Comparison of ENCODE assay signal across 17 mouse cellular contexts in the genomic region with DNA sequence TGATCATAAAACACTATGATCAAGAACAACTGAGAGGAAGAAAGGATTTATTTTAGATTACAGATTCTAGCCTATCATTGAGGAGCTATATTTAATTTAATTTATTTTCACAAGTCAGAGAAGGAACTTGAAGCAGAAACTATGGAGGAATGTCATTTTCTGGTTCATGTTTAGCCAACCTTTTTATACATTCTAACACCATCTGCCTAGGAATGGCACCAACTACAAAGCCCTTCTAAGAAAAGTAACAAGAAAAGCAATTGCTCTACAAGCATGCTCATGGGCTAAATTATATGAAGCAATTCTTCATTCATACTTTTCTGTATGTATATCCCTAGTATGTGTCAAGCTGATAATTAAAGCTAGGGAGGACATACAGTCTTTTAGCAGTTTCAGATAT.
"Had no signal": no experiment of that assay in that cellular context is flagged by ENCODE, and none has a peak within 500 bp of the region (broad histone marks: within the 10 kb centered on the region; RNA-seq: fewer than 3 reads in every experiment).

No protein-coding gene starts in this region.

- ATAC-seq: hindbrain, postnatal 0 days; intestine, embryonic 16.5 days; liver, embryonic 12.5 days had no signal

- DNase-seq: gastrocnemius, adult 2 months; gastrocnemius, postnatal 10 days; gastrocnemius, postnatal 25 days; heart, adult 18-20 months; heart, postnatal 10 days; heart, postnatal 36 days; kidney, adult 11 months; kidney, adult 2 months; kidney, adult 9 months; kidney, postnatal 14 days; kidney, postnatal 36 days; layer of hippocampus, adult 9-11 months; layer of hippocampus, postnatal 36 days; left cerebral cortex, postnatal 4 days had no signal
